Mouse (Mus musculus) left cerebral cortex, adult 11 months (tissue): ENCODE results near the gene Wdr82.

Experiments
- DNase-seq: peaks from one replicate; pipeline ENCODE4 v3.0.0; 2022; ENCODE audit warnings: low spot score

Wdr82 gene

DNA sequence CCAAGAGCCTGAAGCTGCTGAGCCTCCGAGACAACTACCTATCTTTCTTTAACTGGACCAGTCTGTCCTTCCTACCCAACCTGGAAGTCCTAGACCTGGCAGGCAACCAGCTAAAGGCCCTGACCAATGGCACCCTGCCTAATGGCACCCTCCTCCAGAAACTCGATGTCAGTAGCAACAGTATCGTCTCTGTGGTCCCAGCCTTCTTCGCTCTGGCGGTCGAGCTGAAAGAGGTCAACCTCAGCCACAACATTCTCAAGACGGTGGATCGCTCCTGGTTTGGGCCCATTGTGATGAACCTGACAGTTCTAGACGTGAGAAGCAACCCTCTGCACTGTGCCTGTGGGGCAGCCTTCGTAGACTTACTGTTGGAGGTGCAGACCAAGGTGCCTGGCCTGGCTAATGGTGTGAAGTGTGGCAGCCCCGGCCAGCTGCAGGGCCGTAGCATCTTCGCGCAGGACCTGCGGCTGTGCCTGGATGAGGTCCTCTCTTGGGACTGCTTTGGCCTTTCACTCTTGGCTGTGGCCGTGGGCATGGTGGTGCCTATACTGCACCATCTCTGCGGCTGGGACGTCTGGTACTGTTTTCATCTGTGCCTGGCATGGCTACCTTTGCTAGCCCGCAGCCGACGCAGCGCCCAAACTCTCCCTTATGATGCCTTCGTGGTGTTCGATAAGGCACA lies 54.9 kb downstream of the Wdr82 start:
- DNase-seq, result no peak

DNA sequence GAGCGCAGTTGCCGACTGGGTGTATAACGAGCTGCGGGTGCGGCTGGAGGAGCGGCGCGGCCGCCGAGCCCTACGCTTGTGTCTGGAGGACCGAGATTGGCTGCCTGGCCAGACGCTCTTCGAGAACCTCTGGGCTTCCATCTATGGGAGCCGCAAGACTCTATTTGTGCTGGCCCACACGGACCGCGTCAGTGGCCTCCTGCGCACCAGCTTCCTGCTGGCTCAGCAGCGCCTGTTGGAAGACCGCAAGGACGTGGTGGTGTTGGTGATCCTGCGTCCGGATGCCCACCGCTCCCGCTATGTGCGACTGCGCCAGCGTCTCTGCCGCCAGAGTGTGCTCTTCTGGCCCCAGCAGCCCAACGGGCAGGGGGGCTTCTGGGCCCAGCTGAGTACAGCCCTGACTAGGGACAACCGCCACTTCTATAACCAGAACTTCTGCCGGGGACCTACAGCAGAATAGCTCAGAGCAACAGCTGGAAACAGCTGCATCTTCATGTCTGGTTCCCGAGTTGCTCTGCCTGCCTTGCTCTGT lies 55.5 kb downstream of the Wdr82 start:
- no peak for DNase-seq

DNA sequence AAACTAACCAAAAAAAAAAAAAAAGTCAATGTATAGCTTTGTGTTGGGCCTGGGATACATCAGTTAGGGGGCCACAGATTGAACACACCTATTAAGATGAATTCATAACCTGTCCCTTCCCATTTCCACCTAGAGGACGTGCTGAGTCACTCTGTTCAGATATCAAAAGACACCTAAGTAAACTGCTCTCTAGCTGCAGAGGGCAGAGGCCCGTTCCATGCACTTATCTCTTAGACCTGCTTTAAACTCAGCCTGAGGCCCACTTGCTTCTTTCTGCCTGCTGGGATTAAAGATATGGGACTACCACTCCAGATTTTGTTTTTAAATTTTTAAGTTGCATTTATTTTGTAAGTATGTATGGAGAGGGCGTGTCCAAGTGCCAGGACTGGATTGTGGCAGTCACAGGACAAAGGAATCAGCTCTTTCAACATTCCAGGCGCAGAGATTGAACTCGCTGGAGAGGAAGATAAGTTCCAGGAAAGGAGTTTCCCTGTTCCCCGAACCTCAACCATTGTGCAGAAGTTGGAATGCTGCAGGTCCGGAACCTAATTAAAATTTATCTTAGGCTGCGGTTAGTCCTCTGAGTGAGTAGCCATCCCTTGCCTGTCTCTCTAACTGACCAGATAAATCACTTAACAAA lies 57.2 kb downstream of the Wdr82 start:
- DNase-seq, result no peak

DNA sequence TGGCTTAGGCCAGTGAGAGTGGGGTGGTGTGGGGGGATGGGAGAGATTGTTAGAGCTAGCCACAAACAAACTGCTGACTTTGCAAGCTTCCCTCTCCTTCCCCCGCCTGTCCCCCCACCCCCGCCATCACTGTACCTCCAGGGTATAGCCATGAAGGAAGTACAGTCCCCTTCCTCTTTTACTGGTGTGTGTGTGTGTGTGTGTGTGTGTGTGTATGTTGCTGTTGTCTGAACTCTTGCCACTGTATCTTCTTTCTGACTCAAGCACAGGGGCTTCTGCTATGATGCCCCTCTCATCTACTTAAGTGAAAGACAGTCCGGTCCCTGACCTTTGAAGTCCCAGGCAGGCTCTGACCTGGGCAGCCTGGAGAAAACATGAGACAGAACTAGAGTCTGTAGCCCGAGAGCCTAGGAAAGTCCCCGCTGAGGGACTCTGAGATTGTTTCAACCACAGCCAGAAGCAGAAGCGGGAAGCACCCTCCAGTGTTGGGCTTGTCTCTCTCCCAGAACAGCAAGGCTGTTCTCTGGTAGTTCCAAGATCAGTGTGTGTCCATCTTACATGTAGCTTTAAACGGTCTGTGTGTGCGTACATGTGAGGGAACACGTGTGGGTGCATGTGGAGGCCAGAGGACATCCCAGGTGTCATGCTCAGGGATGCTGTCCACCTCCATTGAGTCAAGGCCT lies 59.5 kb downstream of the Wdr82 start:
- no peak for DNase-seq

DNA sequence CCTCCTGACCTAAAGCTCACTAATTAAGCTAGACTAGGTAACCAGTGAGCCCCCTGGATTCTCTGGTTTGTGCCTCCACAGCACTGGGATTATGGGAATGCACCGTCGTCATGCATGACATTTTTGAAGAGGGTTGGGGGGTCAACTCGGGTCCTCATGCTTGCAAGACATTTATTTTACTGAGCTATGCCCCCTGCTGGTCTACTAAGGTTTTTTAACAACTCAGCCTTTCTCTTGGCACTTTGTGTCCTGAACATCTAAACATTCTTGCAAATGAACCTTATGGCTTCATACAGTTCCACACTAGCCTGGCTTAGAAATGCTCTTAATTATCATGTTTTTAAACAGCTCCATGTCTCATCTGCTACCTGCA lies 60.0 kb downstream of the Wdr82 start:
- no peak for DNase-seq

DNA sequence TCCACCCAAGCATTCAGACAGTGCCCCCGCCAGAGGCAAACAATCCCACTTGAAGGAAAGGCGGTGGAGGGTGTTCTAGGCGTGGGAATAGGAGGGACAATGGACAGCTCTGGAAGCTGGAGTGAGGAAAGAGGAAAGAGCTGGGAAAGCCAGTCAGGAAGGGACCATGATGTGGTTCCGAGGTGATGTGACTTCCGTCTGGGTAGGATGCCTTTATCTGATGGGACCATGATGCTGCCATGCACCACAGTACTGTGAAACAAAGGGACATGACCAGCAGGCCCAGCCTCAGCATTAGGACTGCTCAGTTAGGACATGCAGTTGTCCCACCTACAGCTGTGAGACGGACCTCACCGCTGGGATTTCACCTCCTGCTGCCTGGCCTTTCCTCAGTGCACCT lies 60.5 kb downstream of the Wdr82 start:
- no peak for DNase-seq

DNA sequence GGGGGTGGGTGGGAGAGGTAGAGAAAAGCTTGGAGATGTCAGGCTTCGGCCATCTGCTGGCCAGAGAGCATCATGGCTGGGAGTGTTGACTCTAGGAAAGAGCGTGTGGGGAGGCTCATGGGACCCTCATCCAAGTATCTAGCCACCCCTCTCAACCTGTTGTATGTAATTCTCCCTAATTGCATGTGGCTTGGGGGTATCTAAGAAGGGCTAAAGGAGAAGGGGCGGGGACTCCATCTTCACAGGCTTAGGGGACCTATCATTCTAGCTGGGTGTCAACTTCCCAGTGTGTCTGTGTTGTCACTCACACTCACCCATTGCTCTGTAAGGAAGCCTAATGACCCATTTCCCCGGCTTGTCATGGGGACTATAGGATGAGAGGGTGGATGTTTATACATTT lies 61.1 kb downstream of the Wdr82 start:
- no peak for DNase-seq

DNA sequence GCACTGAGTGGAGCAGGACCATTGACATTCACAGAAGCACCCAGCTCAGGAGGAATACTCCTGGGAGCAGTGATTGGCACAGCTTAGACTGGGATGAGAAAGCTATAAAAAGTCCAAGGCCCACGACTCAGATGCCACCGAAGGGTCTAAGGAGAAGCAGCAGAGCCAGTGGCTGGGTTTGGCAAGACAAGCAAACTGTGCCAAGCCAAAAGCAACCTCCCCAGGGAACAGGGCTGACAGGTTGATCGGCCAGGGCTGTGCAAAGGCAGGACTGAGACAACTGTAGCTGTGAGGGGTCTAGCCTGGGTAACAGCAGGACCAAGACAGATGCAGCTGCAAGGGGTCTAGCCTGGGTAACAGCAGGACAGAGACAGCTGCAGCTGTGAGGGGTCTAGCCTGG lies 62.2 kb downstream of the Wdr82 start:
- DNase-seq, result no peak

DNA sequence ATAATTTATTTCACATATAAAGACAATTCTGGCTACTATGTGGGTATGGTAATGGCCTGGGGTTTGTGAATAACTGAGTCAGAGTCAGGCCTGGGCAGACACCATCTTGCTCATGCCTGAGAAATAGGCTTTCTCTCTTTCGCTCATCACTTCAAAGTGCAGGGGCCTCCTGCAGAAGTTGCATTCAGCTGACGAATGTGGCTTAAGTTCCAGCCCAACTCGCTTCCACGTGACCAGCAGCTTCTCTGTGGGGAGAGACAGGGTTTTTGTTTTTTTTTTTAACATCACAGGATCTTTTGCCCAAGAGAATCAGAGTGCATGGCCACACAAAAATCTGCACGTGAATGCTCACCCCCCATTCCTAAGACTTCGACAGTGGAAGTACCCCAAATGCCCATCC lies 63.2 kb downstream of the Wdr82 start:
- DNase-seq, result no peak

DNA sequence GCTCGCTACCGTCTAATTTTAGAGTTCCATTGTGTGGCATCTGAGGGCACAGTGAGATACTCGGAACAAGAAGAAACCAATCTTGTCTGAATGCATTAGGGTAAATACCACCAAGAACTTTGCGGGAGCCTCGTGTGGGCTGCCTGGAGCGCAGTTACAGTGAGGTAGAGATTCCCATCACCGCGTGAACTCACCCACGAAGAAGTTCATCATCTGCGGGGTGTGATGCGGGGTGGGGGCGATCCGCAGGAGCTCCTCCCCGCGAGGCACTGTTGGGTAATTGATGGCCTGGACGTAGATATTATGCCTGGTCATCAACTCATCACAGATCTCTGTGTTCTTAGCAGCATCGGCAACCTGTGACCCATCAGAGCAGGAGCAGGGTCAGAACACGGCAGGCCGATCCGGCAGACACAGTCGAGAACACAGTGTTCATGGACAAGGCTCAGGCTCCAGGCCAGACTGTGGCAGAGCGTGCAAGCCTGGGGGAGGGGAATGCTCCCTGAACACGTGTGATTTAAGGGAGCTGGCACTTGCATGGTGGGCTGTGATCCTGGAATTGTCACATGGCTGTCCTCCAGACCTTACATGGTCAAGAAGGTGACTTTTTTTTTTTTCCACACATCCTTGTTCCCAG lies 64.6 kb downstream of the Wdr82 start:
- no peak for DNase-seq

DNA sequence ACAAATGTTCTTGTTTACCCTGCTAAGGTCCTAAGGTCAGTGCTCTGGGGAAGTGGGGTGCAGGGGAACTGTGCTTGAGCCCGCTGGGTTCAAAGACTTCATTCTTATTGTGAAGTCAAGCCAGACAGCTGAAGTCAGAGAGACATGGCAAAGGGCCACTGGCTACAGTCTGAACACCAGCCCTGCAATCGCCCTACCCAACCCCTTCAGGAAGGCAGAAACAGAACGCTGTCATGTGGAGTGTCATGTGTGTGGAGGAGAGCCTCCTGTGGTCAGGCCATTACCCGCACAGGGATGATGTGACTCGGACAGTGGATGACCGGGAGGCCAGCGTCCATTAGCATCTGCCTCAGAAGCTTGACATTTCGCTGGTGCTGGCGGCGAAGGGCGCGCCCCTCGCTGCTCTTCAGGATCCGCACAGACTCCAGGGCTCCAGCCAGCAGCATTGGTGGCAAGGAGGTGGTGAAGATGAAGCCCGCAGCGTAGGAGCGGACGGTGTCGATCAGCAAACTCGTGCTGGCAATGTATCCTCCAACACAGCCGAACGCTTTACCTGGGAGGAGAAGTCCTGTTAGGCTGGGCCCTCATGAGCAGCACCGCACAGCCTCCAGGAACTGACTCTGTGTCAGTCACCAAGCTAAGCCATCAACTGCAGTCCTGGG lies 65.6 kb downstream of the Wdr82 start:
- no peak for DNase-seq

DNA sequence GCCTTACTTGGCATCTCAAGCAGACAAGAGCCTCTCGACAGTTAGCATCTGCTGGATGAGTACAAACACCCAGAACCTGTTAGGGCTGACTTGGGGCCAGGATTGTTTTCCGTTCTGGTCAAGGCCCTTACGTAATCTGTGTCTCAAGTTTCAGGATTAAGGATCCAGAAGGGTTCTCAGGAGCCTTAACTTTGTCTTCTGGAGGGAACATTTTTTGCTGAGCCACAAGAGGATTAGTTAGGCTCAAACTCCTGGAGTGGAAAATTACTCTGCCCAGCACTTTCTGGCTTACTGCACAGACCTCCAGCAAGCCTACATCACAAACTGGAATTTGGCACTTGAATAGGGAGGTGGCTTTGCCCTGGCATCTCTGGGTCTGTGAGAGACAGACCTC lies 66.1 kb downstream of the Wdr82 start:
- no peak for DNase-seq

DNA sequence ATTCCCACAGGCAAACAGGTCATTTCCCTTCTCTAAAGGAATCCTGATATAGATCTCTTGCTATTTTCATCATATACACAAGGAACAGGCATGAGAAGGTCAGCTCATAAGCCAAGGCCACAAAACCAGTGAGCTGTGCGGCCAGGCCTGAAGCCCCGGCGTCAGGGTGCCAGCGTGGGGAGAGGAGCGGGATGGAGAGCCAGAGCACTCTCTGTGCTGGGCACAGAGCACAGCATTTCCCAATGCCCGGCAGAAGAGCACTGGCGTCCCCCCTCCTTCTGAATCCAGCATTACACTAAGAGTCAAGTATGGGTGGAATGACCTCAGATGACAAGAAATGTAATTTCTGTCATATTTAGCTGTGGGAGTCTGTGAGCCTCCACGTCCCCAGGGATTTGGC lies 66.7 kb downstream of the Wdr82 start:
- DNase-seq, result no peak

DNA sequence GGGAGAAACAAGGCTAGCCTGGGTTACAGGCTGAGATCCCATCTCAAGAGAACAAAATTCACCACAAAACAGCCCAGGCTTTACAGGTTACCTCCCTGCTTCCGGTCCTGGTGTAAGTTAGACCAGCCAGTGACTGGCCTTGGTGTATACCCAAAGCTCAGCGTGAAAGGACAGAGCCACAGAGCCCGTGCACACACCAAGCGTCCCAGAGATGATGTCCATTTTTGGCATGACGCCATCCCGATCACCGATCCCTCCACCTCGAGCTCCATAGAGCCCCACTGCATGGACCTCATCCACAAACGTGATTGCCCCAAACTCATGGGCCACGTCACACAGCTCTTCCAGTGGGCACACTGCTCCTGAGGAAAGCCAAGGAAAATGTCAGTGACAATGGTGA lies 67.2 kb downstream of the Wdr82 start:
- DNase-seq, result no peak
